Mouse (Mus musculus) brain, embryonic 18.5 days (tissue): ENCODE results near the gene Josd2.

Experiments
- DNase-seq: peaks from one replicate; pipeline ENCODE4 v3.0.0-alpha.2; 2012; ENCODE audit warnings: low read depth, low spot score

The Josd2 gene

GRCm38 (mm10) chr7:44472558-44472885 lies 4.7 kb downstream of the Josd2 start:
- no peak for DNase-seq

DNA sequence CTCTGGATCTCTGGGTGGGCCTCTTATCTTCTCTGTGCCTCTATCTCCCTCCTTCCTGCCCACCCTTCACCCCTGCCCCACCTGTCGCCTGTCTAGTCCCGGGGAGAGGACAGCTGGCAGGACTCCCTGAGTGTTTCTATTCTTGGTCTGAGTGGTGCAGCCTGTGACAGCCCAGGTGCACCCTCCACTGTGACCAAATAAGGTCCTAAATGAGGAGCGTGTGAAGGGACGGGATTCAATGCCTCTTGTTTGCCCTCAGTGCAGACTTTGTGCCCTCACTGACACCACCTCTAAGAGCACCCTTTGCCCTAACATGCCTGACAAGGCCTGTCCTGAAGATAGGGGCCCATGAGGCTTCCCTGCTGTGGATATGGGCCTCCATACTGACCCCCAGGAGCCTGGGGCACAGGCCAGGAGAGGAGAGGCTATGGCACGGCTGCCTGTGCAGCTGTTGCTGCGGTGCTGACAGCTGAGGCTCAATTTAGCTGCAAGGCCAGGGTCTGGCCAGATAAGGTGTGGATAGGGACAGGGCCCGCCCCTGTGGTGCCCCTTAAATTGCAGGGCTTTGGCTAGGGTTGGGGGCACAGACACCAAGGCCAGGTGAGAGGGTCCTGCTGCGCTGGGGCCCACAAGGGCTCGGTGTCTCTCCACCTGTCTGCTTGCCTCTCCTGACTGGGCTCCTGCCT lies 5.3 kb downstream of the Josd2 start:
- no peak for DNase-seq

- DNase-seq: no peak
Observed at GRCm38 (mm10) chr7:44474419-44474818, 6.6 kb downstream of the Josd2 start.

DNA sequence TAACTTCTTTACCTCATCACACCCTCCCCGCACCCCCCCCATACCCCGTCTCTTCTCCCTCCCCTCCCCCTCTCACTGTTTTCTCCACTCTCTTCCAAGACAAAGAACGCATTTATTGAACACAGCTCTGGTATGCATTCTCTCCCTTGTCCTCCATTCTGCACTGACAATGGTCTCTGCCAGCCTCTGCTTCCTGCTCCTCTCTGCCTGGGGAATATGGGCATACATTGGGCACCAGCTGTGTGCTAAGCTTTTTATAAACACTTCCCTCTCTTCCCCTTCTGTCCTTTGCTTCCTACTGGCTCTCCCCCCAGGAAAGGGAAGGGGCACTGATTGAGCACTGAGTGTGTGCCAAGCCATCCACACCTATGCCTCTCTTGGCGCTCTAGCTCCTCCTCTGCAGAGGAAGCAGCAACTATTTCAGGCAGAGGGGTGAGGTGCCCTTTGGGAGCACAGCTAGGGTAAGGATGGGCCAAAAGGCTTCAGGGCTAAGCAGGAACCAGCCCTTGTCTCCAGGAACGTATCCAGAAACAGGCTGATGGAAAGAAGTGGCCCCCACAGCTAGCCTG lies 7.3 kb downstream of the Josd2 start:
- no peak for DNase-seq

GRCm38 (mm10) chr7:44482836-44483435 lies 15.2 kb downstream of the Josd2 start:
- DNase-seq: no peak

DNA sequence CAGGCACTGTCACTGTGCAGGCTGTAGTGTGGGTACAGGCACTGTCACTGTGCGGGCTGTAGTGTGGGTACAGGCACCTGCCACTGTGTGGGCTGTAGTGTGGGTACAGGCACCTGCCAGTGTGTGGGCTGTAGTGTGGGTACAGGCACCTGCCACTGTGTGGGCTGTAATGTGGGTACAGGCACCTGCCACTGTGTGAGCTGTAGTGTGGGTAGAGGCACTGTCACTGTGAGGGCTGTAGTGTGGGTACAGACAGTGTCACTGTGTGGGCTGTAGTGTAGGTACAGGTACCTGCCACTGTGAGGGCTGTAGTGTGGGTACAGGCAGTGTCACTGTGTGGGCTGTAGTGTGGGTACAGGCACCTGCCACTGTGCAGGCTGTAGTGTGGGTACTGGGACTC lies 16.3 kb downstream of the Josd2 start:
- DNase-seq: no peak

- no peak for DNase-seq
Observed at GRCm38 (mm10) chr7:44484841-44485571, 17.2 kb downstream of the Josd2 start.

GRCm38 (mm10) chr7:44485572-44486195 lies 17.9 kb downstream of the Josd2 start:
- DNase-seq: no peak

DNA sequence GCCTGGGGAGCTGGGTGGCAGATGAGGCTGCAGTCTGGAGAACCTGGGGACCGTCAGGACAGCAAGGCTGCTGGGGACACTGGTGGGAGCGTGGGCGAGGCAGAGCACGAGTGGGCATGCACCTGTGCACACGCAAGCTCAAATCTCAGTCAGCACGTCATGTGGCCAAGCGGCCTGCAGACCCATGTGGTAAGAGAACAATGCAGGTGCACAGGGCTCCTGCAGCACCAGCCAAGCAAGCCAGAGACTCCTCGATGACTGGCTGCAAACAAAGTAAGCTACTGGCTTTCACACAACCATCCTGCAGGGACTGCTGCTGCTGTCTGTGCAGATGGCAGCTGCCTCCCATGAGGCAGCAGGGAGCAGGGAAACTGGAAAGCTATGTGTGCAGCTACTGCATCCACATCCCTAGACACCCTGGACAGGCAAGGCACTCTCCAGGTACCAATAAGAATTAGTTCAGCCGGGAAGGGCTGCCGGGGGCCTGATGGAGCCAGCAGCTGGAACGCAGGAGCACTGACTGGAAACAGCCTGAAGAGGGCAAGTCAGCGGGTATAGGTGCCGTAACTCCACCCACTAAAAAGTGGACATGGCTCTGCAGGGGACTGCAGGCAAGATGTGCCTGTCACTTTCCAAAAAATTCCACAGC lies 19.3 kb downstream of the Josd2 start:
- no peak for DNase-seq

- DNase-seq: no peak
Observed at GRCm38 (mm10) chr7:44487936-44488335, 20.2 kb downstream of the Josd2 start.

DNA sequence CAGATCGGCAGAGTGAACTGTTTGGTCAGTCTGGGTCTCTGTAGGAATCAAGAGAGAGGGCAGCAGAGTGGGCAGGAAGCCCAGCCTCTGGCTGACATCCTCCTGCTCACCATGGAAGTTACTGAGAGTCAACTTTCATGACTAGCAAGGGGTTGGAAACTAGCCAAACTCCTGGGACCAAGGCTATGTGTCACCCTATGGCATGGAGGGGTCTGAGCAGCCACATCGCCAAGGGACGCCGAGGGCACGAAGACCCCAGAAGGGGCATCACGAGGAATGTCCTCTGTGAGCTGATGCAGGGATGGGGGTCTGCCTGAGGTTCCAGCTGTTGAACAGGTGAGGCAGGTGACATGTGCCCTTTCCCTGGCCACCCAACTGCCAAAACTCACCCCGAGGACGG lies 20.8 kb downstream of the Josd2 start:
- no peak for DNase-seq

GRCm38 (mm10) chr7:44490281-44490680 lies 22.5 kb downstream of the Josd2 start:
- DNase-seq: no peak

DNA sequence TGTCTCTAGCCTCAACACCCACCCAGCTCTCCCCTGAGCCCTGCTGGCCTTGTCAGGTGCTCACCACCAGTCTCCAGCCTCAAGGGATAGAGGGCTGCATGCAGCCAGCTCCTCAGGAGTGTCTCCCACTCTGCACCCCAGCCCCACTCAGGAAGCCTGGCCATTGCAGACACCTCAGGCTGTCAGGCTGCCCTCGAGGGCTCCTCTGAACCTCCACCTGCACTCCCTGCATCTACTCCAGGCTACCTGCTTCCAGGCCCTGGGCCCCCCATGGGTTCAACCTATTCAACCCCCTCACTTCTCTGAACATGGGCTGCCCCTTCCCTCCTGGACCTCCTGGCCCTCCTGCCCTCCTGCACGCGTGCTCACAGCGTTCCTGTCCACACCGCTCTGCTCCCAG lies 23.6 kb downstream of the Josd2 start:
- DNase-seq: no peak

DNA sequence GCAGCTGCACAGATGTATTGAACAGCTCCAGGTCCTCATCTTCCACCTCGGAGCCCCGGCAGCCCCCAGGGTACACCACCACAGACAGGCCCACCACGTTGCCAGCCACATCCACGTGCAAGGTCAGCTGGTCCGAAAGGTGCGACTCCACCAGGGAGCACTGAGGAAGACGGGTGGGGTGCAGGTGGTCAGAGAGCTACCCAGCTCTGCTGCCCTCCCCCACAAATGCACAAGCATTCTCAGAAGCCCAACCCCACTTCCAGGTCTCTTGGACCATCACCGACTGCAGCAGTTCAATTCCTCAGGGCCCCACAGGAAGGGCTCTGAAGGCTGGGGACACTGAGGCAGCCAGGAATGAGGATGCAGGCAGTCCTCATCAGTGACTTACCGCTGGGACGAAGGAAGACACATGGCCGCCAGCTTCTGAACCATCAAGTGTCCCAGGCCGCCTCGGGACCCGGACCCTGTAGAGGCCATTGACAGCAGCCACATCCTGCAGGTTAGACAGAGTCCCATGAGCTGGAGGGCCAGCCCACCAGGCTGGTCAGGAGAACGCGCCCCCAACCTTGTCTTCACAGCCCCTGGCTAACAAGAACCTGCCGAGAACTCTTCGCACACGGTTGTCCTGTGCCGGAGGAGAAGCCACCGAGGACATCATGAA lies 24.5 kb downstream of the Josd2 start:
- DNase-seq: no peak

DNA sequence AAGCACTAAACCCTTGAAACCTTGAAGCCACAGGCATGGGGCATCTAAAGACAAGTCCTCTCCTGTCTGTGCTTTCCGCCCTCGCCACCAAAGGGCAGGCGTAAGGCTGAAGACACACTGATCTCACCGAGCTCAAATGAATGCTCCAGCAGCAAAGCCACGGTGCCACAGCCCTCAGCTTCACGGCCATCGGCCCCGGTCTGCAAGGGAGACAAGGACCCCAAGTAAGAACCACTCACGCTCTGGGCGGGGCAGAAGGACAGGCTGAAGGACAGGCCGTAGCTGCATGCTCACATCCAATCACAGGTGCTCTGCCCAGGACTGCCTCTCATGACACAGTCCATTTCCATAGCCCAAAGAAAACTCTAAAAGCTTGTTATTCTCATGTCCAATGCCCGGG lies 26.9 kb downstream of the Josd2 start:
- no peak for DNase-seq

GRCm38 (mm10) chr7:44495086-44495485 lies 27.3 kb downstream of the Josd2 start:
- DNase-seq: no peak

DNA sequence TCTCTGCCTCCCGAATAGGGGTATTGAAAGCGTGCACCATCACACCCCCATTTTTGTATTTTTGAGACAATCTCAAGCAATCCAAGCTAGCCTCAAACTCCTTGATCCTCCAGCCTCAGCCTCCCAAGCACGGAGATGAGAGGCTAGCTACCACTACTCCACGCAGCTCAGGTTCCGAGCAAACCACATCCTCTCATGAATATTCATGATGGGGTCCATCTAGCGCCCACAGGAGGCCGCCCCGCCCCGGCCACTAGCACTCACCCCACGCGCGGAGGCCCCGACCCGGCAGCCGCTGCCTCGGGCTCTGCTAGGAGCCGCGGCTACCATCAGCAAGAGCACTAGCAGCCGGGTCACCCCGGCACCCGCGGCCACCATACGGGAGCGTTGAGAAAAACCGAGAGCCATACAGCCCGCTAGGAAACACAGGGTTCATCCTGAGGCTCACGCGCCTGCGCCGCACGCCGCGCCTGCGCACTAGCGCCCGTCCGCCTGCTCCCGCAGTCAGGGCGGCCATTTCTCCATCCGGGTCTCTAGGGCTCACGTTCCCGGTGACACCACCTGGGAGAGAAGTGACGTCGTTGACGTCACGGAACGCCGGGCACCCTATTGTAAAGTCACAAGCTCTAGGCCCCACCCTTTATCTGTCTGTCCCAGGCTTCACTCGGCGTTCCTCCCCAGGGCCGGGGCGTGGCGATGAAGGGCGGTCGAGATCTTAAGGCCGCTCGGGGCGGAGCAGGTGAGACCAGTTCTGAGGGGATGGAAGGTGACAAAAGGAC lies 28.4 kb downstream of the Josd2 start, which contains the start of the genes Emc10 and Fam71e1:
Gene Emc10, minus strand, starts transcription at position 538 of the 779 bp plus-strand sequence.
Gene Fam71e1, plus strand, starts transcription at position 590 of the 779 bp plus-strand sequence.
- peak; percentile 98 for DNase-seq

DNA sequence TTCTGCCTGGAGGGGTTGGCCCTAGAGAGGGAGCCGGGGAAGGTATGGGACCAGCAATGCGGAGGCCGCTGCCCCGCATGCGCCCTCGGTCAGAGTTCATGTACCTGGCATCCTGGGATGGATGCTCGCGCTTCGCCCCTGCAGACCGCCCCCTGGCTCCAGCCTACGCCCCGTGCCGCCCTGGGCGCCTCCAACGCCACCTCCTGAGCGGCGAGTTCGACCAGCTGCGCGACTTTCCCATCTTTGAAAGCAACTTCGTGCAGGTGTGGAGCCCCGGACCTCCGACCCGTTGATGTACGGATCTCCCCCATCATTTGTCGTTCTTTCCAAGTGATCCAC lies 29.0 kb downstream of the Josd2 start:
- DNase-seq: no peak

GRCm38 (mm10) chr7:44497361-44498055 lies 29.7 kb downstream of the Josd2 start:
- DNase-seq: no peak

GRCm38 (mm10) chr7:44498922-44499321 lies 31.1 kb downstream of the Josd2 start:
- DNase-seq: no peak
